Mouse (Mus musculus) thymus, adult 18-20 months (tissue): Measurements from ENCODE around the gene Fggy.

Experiments
- DNase-seq, 2 experiments: peaks; one replicate each; pipeline ENCODE4 v3.0.0; 2022; ENCODE audit warnings: mixed read lengths in 2 of 2

The Fggy gene

GRCm38 (mm10) chr4:95862781-95863499 is 305.6 kb downstream of the Fggy start:
- DNase-seq, result no peak

GRCm38 (mm10) chr4:95863500-95863803 is 306.1 kb downstream of the Fggy start:
- DNase-seq, result no peak

- DNase-seq, result no peak
Observed at GRCm38 (mm10) chr4:95865251-95865650, 307.9 kb downstream of the Fggy start.

- DNase-seq, result no peak
Observed at GRCm38 (mm10) chr4:95865882-95866281, 308.6 kb downstream of the Fggy start.

- DNase-seq, result no peak
Observed at GRCm38 (mm10) chr4:95867103-95867502, 309.8 kb downstream of the Fggy start.

- no peak for DNase-seq
Observed at GRCm38 (mm10) chr4:95868348-95868747, 311.0 kb downstream of the Fggy start.

- no peak for DNase-seq
Observed at GRCm38 (mm10) chr4:95871216-95871881, 314.0 kb downstream of the Fggy start.

- no peak for DNase-seq
Observed at GRCm38 (mm10) chr4:95875896-95876295, 318.6 kb downstream of the Fggy start.

- DNase-seq, result no peak
Observed at GRCm38 (mm10) chr4:95877436-95877835, 320.1 kb downstream of the Fggy start.

GRCm38 (mm10) chr4:95881751-95882350 is 324.5 kb downstream of the Fggy start:
- DNase-seq, result no peak

- DNase-seq, result no peak
Observed at GRCm38 (mm10) chr4:95884184-95885145, 327.2 kb downstream of the Fggy start.

- DNase-seq, result no peak
Observed at GRCm38 (mm10) chr4:95895199-95895754, 338.0 kb downstream of the Fggy start.

GRCm38 (mm10) chr4:95896571-95896970 is 339.3 kb downstream of the Fggy start:
- no peak for DNase-seq

- no peak for DNase-seq
Observed at GRCm38 (mm10) chr4:95897236-95897874, 340.0 kb downstream of the Fggy start.

GRCm38 (mm10) chr4:95898714-95899113 is 341.4 kb downstream of the Fggy start:
- no peak for DNase-seq

- DNase-seq, result no peak
Observed at GRCm38 (mm10) chr4:95899926-95900712, 342.8 kb downstream of the Fggy start.

- DNase-seq, result no peak
Observed at GRCm38 (mm10) chr4:95900815-95901214, 343.5 kb downstream of the Fggy start.

- DNase-seq, result no peak
Observed at GRCm38 (mm10) chr4:95906141-95906540, 348.8 kb downstream of the Fggy start.

- no peak for DNase-seq
Observed at GRCm38 (mm10) chr4:95909689-95910654, 352.7 kb downstream of the Fggy start.

- DNase-seq, result no peak
Observed at GRCm38 (mm10) chr4:95913026-95913425, 355.7 kb downstream of the Fggy start.
